Comparison of ENCODE assay signal across 10 mouse cellular contexts in genomic region chr6:97459112-97459511, GRCm38 (mm10).
DNase-seq lines count a peak whose midpoint lies in the region; ATAC-seq lines count a peak whose summit lies in the region.
"Had no signal": no experiment of that assay in that cellular context is flagged by ENCODE, and none has a peak within 500 bp of the region (broad histone marks: within the 10 kb centered on the region; RNA-seq: fewer than 3 reads in every experiment).

No protein-coding gene starts in this region.

- no peaks in the 10 kb centered on the region for H3K27me3 ChIP-seq in kidney, embryonic 16.5 days (ENCODE audit: insufficient read depth, low read length)
- H3K27me3 ChIP-seq in embryonic facial prominence, embryonic 10.5 days (replicated peaks; ENCODE audit: low read depth, poor library complexity, severe bottlenecking): no peaks in the 10 kb centered on the region
- H3K27me3 ChIP-seq in hindbrain, embryonic 14.5 days (ENCODE audit: control insufficient read depth, insufficient read depth, low read length): no peaks in the 10 kb centered on the region

- WGBS in kidney, embryonic 16.5 days: 52% methylated on average over 7 of the region's 7 CpGs
- 62% methylated on average over 7 of the region's 7 CpGs for WGBS in embryonic facial prominence, embryonic 10.5 days
- WGBS in hindbrain, embryonic 14.5 days: 73% methylated on average over 7 of the region's 7 CpGs

- DNase-seq in kidney, adult 18-20 months: no peak
- no peak for DNase-seq in embryonic facial prominence, embryonic 10.5 days (ENCODE audit: low spot score)
- no peak for DNase-seq in hindbrain, embryonic 14.5 days (ENCODE audit: low spot score)
- no peak for DNase-seq in right cerebral cortex, postnatal 14 days
- no peak for DNase-seq in spleen, postnatal 14 days (ENCODE audit: low spot score in 2 of 2)
- no peak for DNase-seq in frontal cortex, adult 2 months (ENCODE audit: extremely low spot score in 1 of 2, low spot score in 1 of 2)
- DNase-seq: cerebellum, adult 9-10 months had no signal

- H3K9me3 ChIP-seq in kidney, embryonic 16.5 days (ENCODE audit: low read length): no peaks in the 10 kb centered on the region
- no peaks in the 10 kb centered on the region for H3K9me3 ChIP-seq in embryonic facial prominence, embryonic 10.5 days
- no peaks in the 10 kb centered on the region for H3K9me3 ChIP-seq in hindbrain, embryonic 14.5 days (ENCODE audit: control insufficient read depth, low read length)

- H3K4me2 ChIP-seq in kidney, embryonic 16.5 days (replicated peaks; ENCODE audit: low read depth, low read length): no peak overlapping the region
- peak overlapping the region; percentile 32 for H3K4me2 ChIP-seq in hindbrain, embryonic 14.5 days (replicated peaks)

- 0 out of 2 replicates have a peak overlapping the region, but pooled peaks have one; percentile 24 for H3K9ac ChIP-seq in kidney, embryonic 16.5 days (replicated peaks; ENCODE audit: low read length)
- no peak overlapping the region for H3K9ac ChIP-seq in hindbrain, embryonic 14.5 days

- H3K4me1 ChIP-seq in kidney, embryonic 16.5 days (ENCODE audit: insufficient read depth, low read length): peaks cover 26% of the 10 kb centered on the region
- H3K4me1 ChIP-seq in brown adipose tissue, adult 24 weeks (ENCODE audit: control insufficient read depth, insufficient read depth, insufficient read length, low read length): peaks cover 14% of the 10 kb centered on the region
- H3K4me1 ChIP-seq in embryonic facial prominence, embryonic 10.5 days: peaks cover 33% of the 10 kb centered on the region
- H3K4me1 ChIP-seq in hindbrain, embryonic 14.5 days (replicated peaks; ENCODE audit: control insufficient read depth, insufficient read depth, low read length): peaks cover 9% of the 10 kb centered on the region; the same call in 1 of the 2 replicates

- no peaks in the 10 kb centered on the region for H3K36me3 ChIP-seq in kidney, embryonic 16.5 days (ENCODE audit: insufficient read depth, low read length)
- H3K36me3 ChIP-seq in embryonic facial prominence, embryonic 10.5 days (replicated peaks): no peaks in the 10 kb centered on the region
- H3K36me3 ChIP-seq in hindbrain, embryonic 14.5 days (replicated peaks; ENCODE audit: control insufficient read depth, insufficient read depth): no peaks in the 10 kb centered on the region
- H3K36me3 ChIP-seq: G1E had no signal

- ATAC-seq in kidney, embryonic 16.5 days (ENCODE audit: low FRiP score, low TSS enrichment): no peak
- no peak for ATAC-seq in hindbrain, embryonic 14.5 days (ENCODE audit: low FRiP score)

- peak overlapping the region; percentile 58; the same call in 1 of the 2 replicates for H3K27ac ChIP-seq in kidney, embryonic 16.5 days (ENCODE audit: low read length)
- H3K27ac ChIP-seq in brown adipose tissue, adult 24 weeks (replicated peaks; ENCODE audit: low read depth, low read length): peak overlapping the region; percentile 96
- 0 out of 2 replicates have a peak overlapping the region, but pooled peaks have one; percentile 19 for H3K27ac ChIP-seq in embryonic facial prominence, embryonic 10.5 days (replicated peaks)
- peak overlapping the region; percentile 27 for H3K27ac ChIP-seq in hindbrain, embryonic 14.5 days

- peak overlapping the region; percentile 24 for H3K4me3 ChIP-seq in kidney, embryonic 16.5 days (ENCODE audit: low read length)
- H3K4me3 ChIP-seq in brown adipose tissue, adult 24 weeks (ENCODE audit: insufficient read depth, low read depth, low read length): peak overlapping the region; percentile 41
- 0 out of 2 replicates have a peak overlapping the region, but pooled peaks have one; percentile 13 for H3K4me3 ChIP-seq in embryonic facial prominence, embryonic 10.5 days
- H3K4me3 ChIP-seq in hindbrain, embryonic 14.5 days (replicated peaks; ENCODE audit: low read length): no peak overlapping the region

Comparison
In these comparisons a context has a peak if more than half of its experiments do, and no peak if none do; other contexts are left out.
1. H3K27ac ChIP-seq: peak in every context shown above with its lines; median percentile 96 in brown adipose tissue, adult 24 weeks; 58 in kidney, embryonic 16.5 days; 27 in hindbrain, embryonic 14.5 days; 19 in embryonic facial prominence, embryonic 10.5 days.